Mouse (Mus musculus): Measurements from ENCODE around the gene Gm20388.

Gene Gm20388

GRCm38 (mm10) chr8:121868896-121869295 lies 1958.3 kb downstream of the Gm20388 start:
- DNase-seq: no peak

GRCm38 (mm10) chr8:121870190-121870589 lies 1959.5 kb downstream of the Gm20388 start:
- no peak for DNase-seq

GRCm38 (mm10) chr8:121871833-121872440 lies 1961.3 kb downstream of the Gm20388 start:
- peak in 1 of 2 experiments; percentile 11 for DNase-seq

GRCm38 (mm10) chr8:121874031-121874430 lies 1963.4 kb downstream of the Gm20388 start:
- no peak for DNase-seq

GRCm38 (mm10) chr8:121875045-121875444 lies 1964.4 kb downstream of the Gm20388 start:
- DNase-seq: no peak

GRCm38 (mm10) chr8:121875517-121875916 lies 1964.9 kb downstream of the Gm20388 start:
- DNase-seq: no peak

- no peak for DNase-seq
These were observed 1966.6 kb downstream of the Gm20388 start for GRCm38 (mm10) chr8:121877212-121877611.

- no peak for DNase-seq
These were observed 1967.3 kb downstream of the Gm20388 start for GRCm38 (mm10) chr8:121877828-121878480.

- no peak for DNase-seq
These were observed 1969.1 kb downstream of the Gm20388 start for GRCm38 (mm10) chr8:121879712-121880111.

GRCm38 (mm10) chr8:121880818-121881217 lies 1970.2 kb downstream of the Gm20388 start:
- DNase-seq: peak in 1 of 2 experiments; percentile 27

- no peak for DNase-seq
These were observed 1971.3 kb downstream of the Gm20388 start for GRCm38 (mm10) chr8:121881921-121882320.

- peak in 1 of 2 experiments; percentile 58 for DNase-seq
These were observed 1973.5 kb downstream of the Gm20388 start for GRCm38 (mm10) chr8:121884181-121884580.

- DNase-seq: no peak
These were observed 1974.4 kb downstream of the Gm20388 start for GRCm38 (mm10) chr8:121885001-121885400.

- DNase-seq: no peak
These were observed 1974.8 kb downstream of the Gm20388 start for GRCm38 (mm10) chr8:121885433-121885832.

- no peak for DNase-seq
These were observed 1976.9 kb downstream of the Gm20388 start for GRCm38 (mm10) chr8:121887547-121887946.

- DNase-seq: no peak
These were observed 1978.7 kb downstream of the Gm20388 start for GRCm38 (mm10) chr8:121889317-121889716.

- DNase-seq: peak in 1 of 2 experiments; percentile 49
These were observed 1979.5 kb downstream of the Gm20388 start for GRCm38 (mm10) chr8:121889810-121890785.

GRCm38 (mm10) chr8:121892875-121893274 lies 1982.2 kb downstream of the Gm20388 start:
- peak in 1 of 2 experiments; percentile 22 for DNase-seq

GRCm38 (mm10) chr8:121895910-121896309 lies 1985.3 kb downstream of the Gm20388 start:
- DNase-seq: peak in 1 of 2 experiments; percentile 47

GRCm38 (mm10) chr8:121896476-121897145 lies 1986.0 kb downstream of the Gm20388 start:
- DNase-seq: peak in 1 of 2 experiments; percentile 25

GRCm38 (mm10) chr8:121897205-121897604 lies 1986.6 kb downstream of the Gm20388 start:
- DNase-seq: no peak

GRCm38 (mm10) chr8:121897871-121898381 lies 1987.3 kb downstream of the Gm20388 start:
- peak in 1 of 2 experiments; percentile 49 for DNase-seq
